Mouse (Mus musculus): Measurements from ENCODE around the gene Smarcd1.
A peak's percentile ranks its signal among the peaks of the same experiment; 100 is the strongest.
"Not testable (repeated sequence)": the region's sequence is repeated elsewhere in the genome, so short reads cannot be mapped to it uniquely, and the experiment has no call there.

The Smarcd1 gene

DNA sequence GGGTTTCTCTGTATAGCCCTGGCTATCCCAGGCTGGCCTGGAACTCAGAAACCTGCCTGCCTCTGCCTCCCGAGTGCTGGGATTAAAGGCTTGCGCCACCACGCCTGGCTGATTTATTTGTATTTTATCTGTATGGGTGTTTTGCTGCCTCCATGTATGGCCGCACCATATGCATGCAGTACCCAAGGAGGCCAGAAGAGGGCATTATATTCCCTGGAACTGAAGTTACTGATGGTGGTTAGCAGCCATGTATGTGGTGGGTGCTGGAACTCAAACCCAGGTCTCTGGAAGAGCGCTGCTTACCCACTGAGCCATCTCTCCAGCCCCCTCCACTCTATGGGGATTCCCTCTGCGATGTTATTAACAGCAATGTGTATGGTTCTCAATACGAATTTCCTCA lies 19.0 kb upstream of the Smarcd1 start:
- no peak for DNase-seq (ENCODE audit: low read depth, low spot score)

DNA sequence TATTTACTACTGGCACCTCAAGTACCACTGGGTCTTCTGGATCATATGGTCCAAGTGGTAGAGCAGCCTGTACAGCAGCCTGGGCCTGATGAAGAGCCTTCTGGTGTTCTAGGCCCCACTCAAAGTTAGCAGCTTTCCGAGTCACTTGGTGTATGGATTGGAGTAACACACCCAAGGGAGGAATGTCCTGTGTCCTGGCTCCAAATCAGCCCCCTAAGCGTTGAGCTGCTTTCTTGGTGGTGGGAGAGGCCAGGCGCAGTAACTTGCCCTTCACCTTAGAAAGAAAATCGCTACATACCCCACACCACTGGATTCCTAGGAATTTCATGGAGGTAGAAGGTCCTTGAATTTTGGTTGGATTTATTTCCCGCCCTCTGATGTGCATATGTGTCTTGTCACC lies 17.8 kb upstream of the Smarcd1 start:
- DNase-seq (ENCODE audit: low read depth, low spot score) = no peak

DNA sequence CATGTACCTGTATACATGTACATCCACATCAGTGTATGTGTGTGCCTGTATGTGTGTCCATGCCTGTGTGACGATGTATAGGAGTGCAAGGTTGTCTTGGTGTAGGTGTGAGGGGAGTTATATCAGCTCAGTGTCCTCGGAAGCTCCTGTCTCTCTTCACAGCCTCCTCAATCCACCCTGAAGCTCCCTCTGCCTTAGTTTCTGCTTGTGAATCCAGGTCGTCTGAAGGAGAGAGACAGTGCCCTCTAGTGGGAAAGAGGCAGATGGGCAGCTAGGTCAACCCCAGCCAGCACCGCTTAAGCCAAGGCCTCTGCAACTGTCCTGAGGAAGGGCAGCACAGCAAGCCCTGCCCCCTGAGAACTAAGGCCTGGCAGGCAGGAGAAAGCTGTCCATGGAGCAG lies 13.2 kb upstream of the Smarcd1 start:
- peak; percentile 53 for DNase-seq (ENCODE audit: low read depth, low spot score)

DNA sequence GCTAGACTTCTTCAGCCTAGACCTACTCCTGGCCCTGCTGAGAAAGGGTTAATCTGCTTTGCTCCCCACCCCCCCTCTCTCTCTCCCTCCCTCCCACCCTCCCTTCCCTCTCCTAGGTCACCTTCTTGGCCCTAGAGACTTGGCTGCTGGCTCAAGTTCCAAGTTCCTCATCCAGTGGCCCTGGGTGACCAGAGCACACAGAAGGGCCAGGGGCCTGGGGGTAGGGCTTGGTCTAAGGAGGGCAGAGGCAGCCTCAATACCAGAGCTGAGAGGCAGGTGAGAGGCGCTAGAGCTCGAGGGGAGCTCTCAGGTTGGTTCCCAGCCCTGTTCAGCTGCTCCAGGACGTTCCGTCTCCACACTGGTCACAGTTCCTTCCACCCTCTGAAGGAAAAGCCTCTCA lies 11.0 kb upstream of the Smarcd1 start:
- no peak for DNase-seq (ENCODE audit: low read depth, low spot score)

DNA sequence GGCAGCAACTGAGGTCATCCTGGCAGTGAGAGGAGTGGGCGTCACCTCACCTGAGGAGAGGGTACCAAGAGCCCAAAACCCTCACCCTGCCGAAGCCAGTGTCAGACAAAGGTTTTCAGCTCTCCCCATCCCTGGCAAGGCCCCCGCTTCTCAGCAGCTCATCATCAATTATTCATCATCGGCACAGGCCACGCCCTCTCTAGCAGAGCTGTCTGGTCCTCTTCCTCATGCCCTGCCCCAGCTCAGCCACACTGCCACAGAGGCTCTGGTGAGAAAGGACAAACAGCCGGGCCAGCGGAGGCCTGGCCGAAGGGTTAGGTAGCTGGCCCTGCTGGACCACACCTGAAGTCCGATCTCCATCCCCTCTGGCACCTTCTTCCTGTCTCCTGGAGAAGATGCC lies 10.0 kb upstream of the Smarcd1 start:
- no peak for DNase-seq (ENCODE audit: low read depth, low spot score)

DNA sequence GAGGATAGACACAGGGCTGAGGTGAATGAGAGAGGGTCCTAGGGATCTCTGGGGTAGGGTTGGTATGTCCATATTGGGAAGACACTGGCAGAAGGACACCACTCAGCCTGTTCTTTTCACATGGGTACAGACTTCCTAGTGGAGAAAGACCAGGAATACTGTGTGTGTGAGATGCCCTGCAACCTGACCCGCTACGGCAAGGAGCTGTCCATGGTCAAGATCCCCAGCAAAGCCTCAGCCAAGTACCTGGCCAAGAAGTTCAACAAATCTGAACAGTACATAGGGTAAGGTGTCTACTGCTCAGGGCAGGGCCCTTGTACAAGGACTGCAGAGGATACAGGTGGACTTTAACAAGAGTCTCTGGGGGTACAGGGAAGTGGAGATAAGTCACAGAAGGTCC lies 4.6 kb upstream of the Smarcd1 start:
- DNase-seq (ENCODE audit: low read depth, low spot score) = no peak

DNA sequence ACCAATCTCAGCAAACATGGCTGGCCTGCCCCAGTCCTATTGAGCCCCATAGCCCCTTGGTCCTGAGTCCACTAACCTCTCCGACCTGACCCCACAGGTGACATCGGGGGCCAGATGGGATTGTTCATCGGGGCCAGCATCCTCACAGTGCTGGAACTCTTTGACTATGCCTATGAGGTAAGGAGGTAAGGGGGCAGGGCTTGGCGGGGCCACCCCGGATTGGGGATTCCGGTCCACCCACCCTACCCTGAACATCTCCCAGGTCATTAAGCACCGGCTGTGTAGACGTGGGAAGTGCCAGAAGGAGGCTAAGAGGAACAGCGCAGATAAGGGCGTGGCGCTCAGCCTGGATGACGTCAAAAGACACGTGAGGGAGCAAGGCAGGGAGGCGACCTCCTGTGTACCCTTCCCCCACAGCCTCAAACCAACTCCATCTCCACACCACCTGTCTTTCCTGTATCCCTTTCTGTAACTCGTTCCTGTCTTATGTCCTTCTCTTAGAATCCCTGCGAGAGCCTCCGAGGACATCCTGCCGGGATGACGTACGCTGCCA lies 3.3 kb upstream of the Smarcd1 start:
- DNase-seq (ENCODE audit: low read depth, low spot score) = no peak

DNA sequence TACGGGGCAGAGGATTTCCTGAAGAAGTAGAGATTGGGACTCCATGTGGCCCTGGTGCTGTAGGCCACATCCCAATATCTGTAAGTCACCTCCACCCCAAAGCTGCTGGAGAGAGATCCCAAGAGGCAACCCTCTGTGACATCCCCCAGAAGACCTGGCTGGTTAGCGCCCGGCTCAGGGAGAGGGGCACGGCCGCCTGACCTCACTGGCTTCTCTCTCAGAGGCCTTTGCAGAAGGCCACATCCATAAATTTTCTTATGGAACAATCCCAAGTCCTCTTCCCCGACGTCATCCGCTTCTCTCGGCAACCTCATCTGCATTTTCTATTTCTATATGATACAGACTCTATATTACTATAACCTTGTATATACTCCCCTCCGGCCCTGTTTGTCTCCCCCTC lies 2.2 kb upstream of the Smarcd1 start:
- no peak for DNase-seq (ENCODE audit: low read depth, low spot score)

DNA sequence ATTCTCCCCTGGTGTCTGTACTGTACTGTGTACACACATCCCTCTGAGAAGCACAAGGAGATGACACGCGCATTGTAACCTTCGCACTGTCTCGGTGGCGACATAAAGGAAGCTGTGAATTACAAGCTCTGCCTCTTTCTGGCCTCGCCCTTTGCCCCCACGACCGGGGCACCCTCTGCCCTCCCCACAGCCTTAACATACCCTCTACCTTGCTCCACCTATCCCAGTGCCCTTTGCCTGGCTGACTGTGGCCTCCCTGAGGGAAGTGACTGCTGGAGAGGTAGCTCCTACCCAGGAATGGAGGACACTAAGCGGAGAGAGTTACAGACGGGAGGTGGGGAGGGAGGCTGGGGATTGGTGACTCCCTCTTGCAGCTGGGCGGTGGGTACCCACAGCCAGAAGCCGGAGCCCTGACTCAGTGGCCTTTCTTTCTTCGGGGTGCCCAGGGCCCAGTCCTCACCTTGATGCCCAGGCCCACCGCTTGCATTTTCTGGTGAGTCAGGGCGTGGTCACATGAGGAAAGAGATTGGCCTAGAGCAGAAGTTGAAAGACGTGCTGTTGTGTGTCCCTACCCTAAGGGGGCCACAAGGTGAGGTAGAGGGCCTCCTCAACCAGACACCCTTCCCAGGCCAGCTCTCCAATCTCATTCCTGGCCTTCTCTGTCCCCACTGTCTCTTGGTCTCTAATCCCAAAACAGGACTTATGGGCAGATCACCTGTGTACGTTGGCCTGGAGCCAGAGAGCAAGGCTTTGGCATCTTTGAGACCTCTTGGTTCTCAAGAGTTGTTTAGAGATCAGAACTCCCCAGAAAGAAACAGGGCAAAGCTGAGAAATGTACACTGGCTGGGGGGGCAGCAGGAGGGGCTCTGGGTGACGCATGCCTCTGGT lies 1.5 kb upstream of the Smarcd1 start:
- no peak for DNase-seq (ENCODE audit: low read depth, low spot score)

DNA sequence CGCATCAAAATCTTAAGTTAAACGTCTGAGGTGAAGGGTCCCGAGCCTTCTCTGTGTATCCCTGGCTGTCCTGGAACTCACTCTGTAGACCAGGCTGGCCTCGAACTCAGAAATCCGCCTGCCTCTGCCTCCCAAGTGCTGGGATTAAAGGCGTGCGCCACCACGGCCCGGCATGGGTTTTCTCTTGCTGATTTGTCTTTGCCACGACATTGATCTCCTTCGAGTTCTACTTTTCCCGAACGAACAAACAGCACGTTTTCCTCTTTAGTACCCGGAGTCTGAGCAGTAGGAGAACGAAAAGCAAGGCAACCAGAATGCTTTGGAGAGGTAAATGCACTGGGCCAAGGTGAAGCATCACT lies 310 bp upstream of the Smarcd1 start:
- not testable (repeated sequence) for DNase-seq (ENCODE audit: low read depth, low spot score)

DNA sequence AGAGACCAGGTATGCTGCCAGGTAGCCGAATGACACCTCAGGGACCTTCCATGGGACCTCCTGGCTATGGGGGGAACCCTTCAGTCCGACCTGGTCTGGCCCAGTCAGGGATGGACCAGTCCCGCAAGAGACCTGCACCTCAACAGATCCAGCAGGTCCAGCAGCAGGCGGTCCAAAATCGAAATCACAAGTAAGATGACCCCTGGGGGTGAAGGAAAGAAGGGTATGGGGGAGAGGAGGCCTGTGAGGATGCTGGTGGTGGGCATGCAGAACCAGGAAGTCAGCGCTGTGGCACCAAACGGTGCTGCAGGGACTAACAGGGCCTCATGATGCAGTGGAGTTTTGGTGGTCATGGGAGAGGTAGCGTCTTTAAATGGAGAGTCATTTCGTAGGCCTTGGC lies 1.2 kb downstream of the Smarcd1 start:
- DNase-seq (ENCODE audit: low read depth, low spot score) = no peak

DNA sequence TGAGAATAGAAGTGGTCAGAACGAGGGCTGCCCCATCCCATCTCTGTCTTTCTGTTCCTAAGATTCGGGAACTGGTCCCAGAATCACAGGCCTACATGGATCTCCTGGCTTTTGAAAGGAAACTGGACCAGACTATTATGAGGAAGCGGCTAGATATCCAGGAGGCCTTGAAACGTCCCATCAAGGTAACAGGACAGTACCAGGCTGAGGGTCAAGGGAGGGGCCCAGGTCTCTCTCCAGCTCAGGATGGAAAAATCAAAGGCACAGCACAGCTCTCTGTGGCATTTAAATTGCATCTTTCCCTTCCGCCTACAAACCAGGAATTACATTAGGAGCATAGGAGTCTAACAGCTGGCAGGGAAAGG lies 1.7 kb downstream of the Smarcd1 start:
- DNase-seq (ENCODE audit: low read depth, low spot score) = no peak

DNA sequence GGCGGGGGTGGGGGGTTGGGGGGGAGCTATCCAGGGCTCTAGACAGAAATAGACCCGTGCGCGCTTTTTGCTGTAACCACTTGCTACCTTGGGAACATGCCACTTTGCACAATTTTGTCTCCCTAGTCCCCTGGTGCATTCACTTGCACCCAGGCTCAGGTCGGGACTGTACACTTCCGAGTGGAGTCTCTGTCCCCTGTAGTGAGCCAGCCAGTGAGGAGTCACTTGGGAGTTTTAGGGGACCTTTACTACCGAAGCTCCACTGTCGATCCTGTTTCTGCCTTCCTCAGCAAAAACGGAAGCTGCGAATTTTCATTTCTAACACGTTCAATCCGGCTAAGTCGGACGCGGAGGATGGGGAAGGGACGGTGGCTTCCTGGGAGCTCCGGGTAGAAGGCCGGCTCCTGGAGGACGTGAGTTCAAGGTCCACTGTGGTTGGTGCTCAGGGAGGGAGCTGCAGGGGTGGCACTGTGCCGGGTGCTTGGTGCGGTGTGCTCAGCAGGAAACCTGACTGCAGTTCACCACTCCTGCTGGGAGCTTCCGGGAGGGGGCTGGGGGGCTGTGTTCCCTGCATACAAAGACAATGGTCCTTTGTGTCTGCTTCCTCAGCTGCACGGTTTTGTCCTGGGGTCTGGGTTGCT lies 2.2 kb downstream of the Smarcd1 start:
- DNase-seq (ENCODE audit: low read depth, low spot score) = no peak

DNA sequence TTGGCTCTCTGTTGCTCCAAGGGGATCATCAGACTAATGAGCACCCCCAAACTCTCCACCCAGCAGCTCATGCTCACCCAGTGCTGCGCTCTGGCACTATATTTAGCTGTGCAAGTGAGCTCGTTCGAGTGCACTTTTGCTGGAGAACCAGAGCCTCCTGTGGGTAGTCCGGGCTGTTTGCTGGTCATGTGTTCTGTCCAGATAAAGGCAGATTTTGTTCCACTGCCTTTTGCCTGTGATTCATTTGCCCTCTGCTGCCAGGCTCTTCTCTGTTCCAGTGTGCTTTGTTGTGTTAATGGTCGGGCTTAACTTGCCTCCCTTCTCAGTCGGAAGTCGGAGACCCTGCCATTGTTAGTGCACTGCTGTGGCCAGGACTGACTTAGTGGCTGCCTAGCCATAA lies 3.0 kb downstream of the Smarcd1 start:
- DNase-seq (ENCODE audit: low read depth, low spot score) = no peak

DNA sequence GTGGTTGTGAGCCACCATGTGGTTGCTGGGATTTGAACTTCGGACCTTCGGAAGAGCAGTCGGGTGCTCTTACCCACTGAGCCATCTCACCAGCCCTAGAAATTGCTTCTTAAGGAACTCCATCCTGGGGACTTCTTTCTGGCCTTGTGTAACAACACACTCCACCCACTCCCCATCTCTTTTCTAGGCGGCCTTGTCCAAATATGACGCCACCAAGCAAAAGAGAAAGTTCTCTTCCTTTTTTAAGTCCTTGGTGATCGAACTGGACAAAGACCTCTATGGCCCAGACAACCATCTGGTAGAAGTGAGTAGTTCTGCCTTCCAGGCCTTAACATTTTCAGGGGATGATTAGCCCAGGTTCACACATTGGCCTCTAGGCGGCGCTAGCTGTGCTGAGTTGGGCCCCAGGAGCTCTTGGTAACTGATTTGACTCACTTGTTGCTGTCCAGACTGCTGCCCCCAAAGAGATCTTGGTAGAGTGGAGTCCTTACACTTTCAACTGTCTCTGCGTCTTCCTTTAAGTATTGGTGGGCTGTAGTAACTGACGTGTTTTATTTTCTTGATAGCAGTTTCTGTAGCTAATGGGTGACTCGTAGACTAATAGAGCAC lies 3.6 kb downstream of the Smarcd1 start, which contains the start of gene Gm17349:
Gene Gm17349 (minus strand): TSS at position 51 of the 609 bp plus-strand sequence.
- DNase-seq (ENCODE audit: low read depth, low spot score) = peak; percentile 51

DNA sequence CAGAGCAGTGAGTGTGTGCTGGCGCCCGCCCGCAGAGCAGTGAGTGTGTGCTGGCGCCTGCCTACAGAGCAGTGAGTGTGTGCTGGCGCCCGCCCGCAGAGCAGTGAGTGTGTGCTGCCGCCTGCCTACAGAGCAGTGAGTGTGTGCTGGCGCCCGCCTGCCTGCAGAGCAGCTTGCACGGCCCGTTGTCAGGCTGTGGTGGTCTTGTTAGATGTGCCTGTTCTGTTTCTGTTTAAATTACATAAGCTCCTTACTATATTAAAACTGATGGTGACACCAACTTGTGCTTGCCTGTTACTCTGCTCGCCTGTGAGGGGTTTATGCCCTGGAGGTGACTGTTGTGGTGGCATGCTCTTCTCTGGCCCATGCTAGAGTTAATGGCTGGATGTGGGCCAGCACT lies 6.2 kb downstream of the Smarcd1 start:
- no peak for DNase-seq (ENCODE audit: low read depth, low spot score)

DNA sequence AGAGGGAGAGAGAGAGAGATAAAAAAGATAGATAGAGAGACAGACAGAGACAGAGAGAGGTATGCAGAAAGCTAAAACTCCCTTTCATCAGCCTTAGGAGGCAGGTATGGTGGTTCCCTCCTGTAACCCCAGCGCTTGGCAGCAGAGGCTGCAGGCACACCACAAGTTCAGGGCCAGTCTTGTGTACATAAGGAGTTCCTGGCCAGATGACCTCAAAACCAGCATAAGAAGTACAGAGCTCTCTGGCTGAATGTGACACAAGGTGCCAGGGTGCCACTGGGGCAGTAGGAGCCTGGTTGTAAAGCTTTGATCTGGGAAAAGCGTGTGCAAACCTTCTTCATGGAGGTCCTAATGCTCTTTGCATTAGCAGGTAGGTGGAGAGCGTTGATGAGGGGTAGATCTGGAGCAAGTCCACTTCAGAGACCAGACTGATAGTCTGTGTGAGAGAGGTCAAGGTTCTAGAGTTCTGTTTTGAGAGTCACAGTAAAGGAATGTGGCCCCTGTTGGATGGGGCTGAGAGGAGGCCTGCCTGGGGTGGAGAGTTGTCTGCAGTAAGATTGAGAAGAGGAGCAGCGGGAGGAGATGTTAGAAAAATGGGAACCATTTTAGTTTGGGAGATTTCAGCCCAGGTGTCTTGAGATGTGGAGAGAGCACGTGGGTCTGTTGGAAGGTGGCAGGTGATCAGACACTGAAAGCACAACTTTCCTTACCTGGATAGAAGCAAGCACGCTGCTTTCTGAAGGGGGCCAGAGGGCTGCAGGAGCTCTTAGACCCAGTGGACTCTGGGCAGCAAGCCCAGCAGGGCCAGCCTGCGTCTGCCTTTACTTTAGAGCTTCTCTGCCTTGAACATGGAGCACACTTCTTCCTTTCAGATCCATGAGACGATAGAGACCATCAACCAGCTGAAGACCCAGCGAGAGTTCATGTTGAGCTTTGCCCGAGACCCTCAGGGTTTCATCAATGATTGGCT lies 8.6 kb downstream of the Smarcd1 start:
- no peak for DNase-seq (ENCODE audit: low read depth, low spot score)

DNA sequence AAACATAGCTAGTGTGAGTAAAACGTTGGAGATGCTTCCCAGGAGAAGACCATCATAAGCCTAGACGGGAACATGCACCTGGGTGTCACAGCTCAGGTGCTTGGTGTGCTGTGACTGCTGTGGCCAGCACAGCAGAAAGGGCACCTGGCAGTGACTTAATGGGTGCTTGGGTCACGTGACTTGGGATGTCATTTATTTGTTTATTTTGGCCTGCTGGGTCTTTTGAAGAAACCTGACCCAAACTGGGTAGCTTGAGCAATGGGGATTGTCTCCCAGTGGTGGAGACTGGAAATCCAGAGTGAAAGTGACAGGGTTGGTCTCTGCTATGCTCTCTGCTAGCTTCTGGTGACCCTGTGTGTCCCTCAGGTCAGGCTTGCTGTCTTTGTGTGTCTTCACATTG lies 9.6 kb downstream of the Smarcd1 start:
- no peak for DNase-seq (ENCODE audit: low read depth, low spot score)

DNA sequence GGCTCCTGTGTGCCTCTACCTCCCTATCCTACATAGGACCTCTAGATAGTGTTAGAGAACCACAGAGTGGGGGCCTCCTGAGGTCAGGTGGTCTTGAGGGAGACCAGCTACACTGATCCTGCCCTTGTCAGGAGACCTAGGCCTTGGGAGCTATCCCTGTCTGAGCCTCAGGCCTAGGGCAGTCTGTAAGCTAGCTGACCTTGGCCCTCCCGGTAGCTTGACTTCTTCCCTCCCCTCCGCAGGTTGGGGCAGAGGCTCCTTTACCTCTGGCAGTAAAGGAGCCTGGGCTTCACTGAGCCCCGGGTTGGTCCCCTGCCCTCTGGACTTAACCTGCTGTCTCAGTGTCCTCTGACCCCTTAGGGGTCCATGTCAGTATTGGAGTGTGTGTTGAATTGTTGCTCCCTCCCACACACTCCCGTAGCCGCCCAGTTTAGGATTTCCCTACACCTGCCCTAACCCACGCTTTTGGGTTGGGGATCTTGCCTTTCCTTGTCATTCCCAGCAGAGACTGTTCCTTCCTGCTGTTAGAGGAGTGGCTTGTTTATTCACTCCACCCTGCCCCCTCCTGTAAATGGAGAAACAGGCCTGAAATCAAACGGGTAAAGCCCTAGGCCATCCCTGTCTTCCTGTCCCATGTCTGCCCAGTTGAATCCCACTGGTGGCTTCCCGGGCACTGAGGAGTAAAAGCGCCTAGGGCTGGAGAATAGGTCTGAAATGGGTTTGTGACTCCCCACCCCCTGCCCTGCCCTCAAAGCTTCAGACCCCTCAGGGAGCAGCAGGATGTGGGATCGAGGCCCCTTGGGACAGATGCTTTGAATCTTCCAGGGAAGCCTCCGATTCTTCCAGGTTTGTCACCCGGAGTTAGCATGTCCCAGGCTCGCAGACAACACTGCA lies 11.0 kb downstream of the Smarcd1 start:
- no peak for DNase-seq (ENCODE audit: low read depth, low spot score)

DNA sequence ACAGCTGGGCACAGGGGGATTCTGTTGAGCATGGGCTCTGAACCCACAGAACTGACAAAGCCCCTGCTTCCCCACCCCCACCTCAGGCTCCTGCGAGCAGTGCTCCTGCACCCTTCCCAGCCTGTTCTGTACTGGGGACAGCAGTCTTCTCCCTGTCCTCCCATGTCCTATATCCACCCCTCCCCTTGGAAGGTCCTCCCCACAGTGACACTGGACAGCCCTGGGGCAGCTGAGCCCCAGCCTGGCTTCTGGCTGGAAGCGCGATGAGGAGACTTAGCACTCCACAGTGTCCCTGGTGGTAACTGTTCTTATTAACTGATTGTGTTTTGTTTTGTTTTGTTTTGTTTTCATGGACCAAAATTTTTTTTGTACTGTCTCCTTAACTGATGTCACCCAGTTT lies 11.6 kb downstream of the Smarcd1 start:
- no peak for DNase-seq (ENCODE audit: low read depth, low spot score)

Measured in skeletal muscle tissue, adult 2 months (tissue).